Mouse (Mus musculus) adrenal gland, adult 8-10 months (tissue): ENCODE measurements around the gene Znhit2. TPM values are rescaled to one million over a fixed set of nuclear protein-coding genes. Genes with fewer than 3 reads are reported as not detected.

ENCODE experiments used
- DNase-seq: peaks from one replicate; pipeline ENCODE4 v3.0.0; 2022
- total RNA-seq, 4 experiments: library from RNA; stranded (reverse); gene quantifications; 2 replicates each; pipeline ENCODE4 v1.2.4; 2022

The Znhit2 gene
- total RNA-seq, 4 experiments from 2014 or later = 31.6 to 43.1 (median 34.6) TPM

- peak; percentile 92 for DNase-seq
Observed at GRCm38 (mm10) chr19:6046294-6047153, 14.5 kb upstream of the Znhit2 start, which contains the start of gene Syvn1. TSS of gene Syvn1 (plus strand) at chr19:6046576.

DNA sequence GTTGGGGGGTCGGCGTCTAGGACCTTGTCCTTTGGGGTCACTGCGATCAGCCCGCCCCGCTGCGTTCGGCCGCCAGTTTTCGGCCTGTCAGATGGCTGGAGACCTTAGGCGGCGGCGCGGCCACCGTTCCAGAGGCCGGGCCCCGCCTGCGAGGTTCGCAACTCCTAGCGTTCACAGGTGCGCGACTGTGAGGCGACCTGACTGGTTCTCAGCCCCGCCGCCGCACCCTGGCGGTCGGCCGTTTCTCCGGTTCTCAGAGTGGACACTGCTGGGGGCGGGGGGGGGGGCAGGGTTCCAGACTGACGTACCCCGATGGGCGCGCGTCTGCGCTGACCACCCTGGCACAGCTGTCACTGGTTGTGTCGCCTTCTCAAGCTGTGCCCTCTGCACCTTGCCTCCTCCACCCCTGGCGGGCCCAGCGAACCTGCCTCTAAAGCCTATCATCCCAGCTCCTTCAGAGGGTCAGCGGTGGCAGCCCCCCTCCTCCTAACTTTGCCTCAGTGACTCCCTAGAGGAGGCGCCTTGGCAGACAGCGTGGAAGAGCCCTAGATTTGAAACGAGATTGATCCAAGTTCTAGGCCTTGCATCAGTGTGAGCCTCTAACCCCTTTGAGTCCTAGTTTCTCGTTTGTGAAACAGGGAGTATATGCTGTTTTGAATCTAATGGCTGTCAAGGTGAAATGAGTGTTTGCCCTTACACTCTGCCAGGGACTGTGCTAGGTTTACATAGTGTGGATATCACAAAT, 13.7 kb upstream of the Znhit2 start:
- DNase-seq = no peak

GRCm38 (mm10) chr19:6047899-6048166, 13.2 kb upstream of the Znhit2 start:
- no peak for DNase-seq

- DNase-seq = no peak
Observed at GRCm38 (mm10) chr19:6048681-6049410, 12.1 kb upstream of the Znhit2 start.

- no peak for DNase-seq
Observed at GRCm38 (mm10) chr19:6052516-6052915, 8.5 kb upstream of the Znhit2 start.

DNA sequence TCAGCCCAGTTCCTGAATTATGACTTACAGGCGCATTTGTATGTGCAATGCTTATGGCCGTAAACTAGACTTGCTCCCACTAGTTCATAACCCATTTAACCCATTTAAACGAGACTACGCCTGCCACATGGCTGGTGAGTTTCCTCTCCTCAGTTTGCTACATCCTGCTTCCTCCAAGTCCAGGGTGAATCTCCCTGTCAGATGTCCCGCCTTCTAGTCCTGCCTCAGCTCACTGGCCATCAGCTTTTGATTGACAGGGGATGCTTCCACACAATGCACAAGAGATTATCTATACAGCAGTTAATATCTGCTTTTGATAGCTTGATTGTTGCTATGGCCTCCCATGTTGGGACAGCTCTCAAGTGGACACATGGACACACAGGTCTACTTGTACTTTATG, 6.7 kb upstream of the Znhit2 start:
- no peak for DNase-seq

- no peak for DNase-seq
Observed at GRCm38 (mm10) chr19:6056696-6057095, 4.3 kb upstream of the Znhit2 start.

GRCm38 (mm10) chr19:6057313-6058096, 3.5 kb upstream of the Znhit2 start, which contains the start of the genes Mrpl49 and Fau:
TSS of gene Mrpl49 (minus strand) at chr19:6057785.
TSS of gene Fau (plus strand) at chr19:6057844.
- DNase-seq = peak; percentile 98

GRCm38 (mm10) chr19:6058513-6058912, 2.5 kb upstream of the Znhit2 start:
- no peak for DNase-seq

DNA sequence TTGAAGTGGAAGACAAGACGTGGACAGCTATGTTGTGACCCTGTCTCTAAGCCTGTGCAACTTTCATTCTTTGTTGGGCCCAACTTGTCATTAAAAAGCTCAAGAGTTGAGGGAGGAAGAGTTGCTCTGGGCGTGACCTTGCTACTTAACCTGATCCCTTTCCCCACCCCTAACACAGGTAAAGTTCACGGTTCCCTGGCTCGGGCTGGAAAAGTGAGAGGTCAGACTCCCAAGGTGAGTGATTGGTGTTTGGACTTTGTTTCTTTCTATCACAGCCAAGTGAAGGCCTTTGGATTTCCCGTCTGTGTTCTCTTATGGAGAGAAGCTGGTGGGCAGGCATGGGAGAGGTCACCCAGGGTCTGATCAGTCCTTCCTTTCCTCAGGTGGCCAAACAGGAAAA, 2.0 kb upstream of the Znhit2 start:
- no peak for DNase-seq

GRCm38 (mm10) chr19:6061641-6062302, 780 bp downstream of the Znhit2 start:
- no peak for DNase-seq

- DNase-seq = no peak
Observed at GRCm38 (mm10) chr19:6062418-6062817, 1.4 kb downstream of the Znhit2 start.

DNA sequence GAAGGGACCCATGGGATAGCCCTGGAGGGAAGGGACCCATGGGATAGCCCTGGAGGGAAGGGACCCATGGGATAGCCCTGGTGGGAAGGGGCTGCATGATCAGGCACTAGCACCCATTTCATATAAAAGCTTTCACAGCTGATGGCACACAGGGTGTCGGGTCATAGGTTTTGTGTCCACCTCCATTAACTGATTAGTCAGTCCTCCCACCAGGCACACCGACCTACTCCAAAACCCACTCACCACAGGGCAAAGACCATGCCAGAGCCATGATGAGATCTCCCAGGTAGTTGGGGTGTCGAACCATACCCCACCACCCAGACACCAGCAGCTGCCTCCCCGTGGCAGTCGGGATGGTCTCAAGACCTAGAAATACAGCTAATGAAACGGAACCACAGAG, 2.1 kb downstream of the Znhit2 start:
- no peak for DNase-seq

GRCm38 (mm10) chr19:6066571-6066970, 5.6 kb downstream of the Znhit2 start:
- no peak for DNase-seq

- DNase-seq = peak; percentile 69
Observed at GRCm38 (mm10) chr19:6067011-6067723, 6.2 kb downstream of the Znhit2 start.

DNA sequence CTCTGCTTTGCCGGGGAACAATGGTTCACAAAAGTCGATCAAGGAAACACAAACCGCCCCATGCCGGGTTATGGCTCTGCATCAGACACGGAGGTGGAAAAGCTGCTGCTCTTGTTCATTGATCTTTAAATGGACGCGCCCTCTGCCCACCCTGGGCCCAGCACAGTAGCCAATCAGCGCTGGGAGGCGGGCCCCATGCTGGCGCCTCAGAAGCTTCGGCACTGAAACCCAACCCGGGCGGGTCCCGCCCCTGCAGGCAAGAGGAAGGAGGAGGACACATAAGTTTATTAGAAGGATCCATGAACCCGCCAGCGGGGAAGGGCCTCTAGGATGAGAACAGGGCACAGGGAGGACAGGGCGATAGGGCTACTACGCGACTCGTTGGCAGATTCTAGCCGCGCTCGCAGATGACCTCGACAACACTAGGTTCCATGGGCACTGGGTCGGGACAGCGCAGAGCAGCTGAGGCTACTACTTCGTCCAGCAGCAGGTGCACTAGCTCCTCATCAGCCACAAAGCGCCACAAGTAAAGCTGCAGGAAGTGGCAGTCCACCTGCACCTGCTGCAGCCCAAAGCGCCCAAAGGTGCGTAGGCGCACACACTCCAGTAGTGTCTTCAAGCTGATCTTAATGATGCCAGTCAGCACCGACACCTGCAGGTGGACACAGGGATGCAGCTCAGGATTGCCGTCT, 6.9 kb downstream of the Znhit2 start, which contains the start of gene Tm7sf2:
Gene Tm7sf2, minus strand, starts transcription at position 650 of the 692 bp plus-strand sequence.
- DNase-seq = peak; percentile 93

DNA sequence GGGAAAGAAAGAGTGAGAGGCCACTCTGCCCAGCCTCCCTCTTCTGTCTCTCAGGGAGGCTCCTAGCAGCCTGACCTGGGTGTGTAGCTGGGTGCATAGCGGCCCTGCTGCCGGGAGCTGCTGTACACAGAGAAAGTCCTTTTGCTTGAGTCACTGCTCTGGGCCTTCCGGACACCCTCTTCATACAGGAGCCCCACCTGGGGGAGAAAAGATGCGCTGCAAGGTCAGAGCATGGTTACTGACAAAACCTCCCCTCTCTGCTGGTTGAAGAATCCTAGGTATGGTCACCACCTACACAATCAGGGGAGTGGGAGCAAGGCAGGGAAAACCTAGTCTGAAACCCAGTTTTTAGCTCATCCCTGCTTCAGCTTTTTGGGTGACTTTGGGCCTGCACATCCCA, 8.0 kb downstream of the Znhit2 start:
- DNase-seq = no peak

DNA sequence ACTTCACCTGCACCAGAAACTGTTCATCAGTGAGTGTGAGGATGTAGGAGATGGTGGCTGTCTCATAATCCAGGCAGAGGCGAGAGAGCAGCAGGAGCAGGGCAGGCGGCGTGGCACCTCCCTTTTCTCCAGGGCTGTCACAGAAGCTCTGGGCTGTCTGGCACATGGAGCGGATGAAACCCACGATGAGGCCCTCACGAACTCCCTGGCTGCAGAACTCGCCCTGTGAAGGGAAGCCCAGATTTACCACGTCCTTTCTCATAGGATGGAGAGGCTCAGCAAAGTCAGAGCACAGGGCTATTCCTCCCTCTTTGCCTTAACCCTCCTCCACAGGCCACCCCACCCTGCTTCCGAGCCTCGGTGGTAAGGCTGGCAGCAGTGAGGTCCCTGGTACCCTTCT, 8.9 kb downstream of the Znhit2 start:
- no peak for DNase-seq

DNA sequence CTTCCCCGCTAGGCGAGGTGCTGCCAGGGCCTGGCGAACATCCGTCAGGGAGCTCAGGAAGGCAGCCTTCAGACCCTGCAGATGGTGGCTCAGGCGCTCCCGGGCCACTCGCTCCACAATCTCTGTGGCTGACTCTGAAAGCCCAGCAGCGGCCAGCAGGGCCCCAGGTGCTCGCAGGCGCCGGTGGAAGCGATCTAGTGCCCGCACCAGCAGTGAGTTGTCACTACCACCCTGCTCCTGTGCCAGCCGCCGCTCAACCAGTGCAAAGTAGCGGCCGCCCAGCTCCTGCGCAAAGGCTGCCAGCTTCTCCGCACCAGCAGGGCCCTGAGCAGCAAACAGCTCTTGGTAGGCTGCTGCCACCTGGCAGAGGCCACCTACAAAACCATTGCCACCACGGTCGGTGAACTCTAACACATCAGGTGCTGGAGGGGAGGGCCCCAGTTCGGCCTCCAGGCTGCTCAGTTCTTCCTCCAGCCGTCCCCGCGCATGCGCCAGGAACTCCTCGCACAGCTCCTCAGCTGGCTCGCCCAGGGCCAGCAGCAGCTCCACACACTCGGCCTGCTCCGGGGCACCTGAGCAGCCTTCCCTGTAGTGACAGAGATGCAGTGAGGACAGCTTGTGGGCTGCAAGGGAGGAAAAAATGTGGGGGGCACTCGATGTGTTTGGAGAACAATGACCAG, 9.7 kb downstream of the Znhit2 start:
- no peak for DNase-seq

GRCm38 (mm10) chr19:6071261-6071660, 10.3 kb downstream of the Znhit2 start:
- no peak for DNase-seq
